Comparison of ENCODE assay signal across 25 mouse cellular contexts in genomic region chr7:81583512-81583911, GRCm38 (mm10). TPM values are rescaled to one million over a fixed set of nuclear protein-coding genes. Genes with fewer than 3 reads are reported as not detected.
DNase-seq lines count a peak whose midpoint lies in the region; ATAC-seq and TF ChIP-seq lines count a peak whose summit lies in the region.
"Had no signal": no experiment of that assay in that cellular context is flagged by ENCODE, and none has a peak within 500 bp of the region (broad histone marks: within the 10 kb centered on the region; RNA-seq: fewer than 3 reads in every experiment).

No protein-coding gene starts in this region.

- H3K79me2 ChIP-seq in heart, adult 2 months (replicated peaks; ENCODE audit: control insufficient read depth, insufficient read depth, low read length): no peaks in the 10 kb centered on the region; the same call in 1 of the 2 replicates

- peaks cover 11% of the 10 kb centered on the region for H3K36me3 ChIP-seq in heart, adult 2 months (ENCODE audit: control insufficient read depth, insufficient read depth, low read length)
- H3K36me3 ChIP-seq in liver, embryonic 14.5 days (replicated peaks; ENCODE audit: control insufficient read depth, insufficient read depth, low read depth): peaks cover 46% of the 10 kb centered on the region
- H3K36me3 ChIP-seq in liver, embryonic 11.5 days (ENCODE audit: control insufficient read depth, insufficient read depth, low read length): peaks cover 21% of the 10 kb centered on the region
- peaks cover 40% of the 10 kb centered on the region for H3K36me3 ChIP-seq in forebrain, embryonic 15.5 days

- H3K4me1 ChIP-seq in heart, adult 2 months (ENCODE audit: control insufficient read depth, insufficient read depth, low read length): no peaks in the 10 kb centered on the region
- peaks cover 0 to 8% of the 10 kb centered on the region in 2 experiments; a peak in 3 of 4 replicates for H3K4me1 ChIP-seq in liver, embryonic 14.5 days (replicated peaks; ENCODE audit: control insufficient read depth in 2 of 2, insufficient read depth in 2 of 2, low read length in 1 of 2)
- H3K4me1 ChIP-seq in liver, embryonic 11.5 days (replicated peaks; ENCODE audit: control insufficient read depth, insufficient read depth, low read length): 0 out of 2 replicates have a peak, but pooled peaks cover 4% of the 10 kb centered on the region
- H3K4me1 ChIP-seq in forebrain, embryonic 15.5 days: no peaks in the 10 kb centered on the region
- H3K4me1 ChIP-seq: heart, embryonic 15.5 days; hindbrain, embryonic 10.5 days; intestine, embryonic 15.5 days; limb, embryonic 10.5 days; midbrain, embryonic 12.5 days had no signal

- peak; percentile 50 for TF ChIP-seq CTCF in heart, adult 2 months (IDR thresholded peaks at IDR 0.05)
- peak; percentile 21; the same call in 1 of the 2 replicates for TF ChIP-seq CTCF in liver, embryonic 14.5 days (IDR thresholded peaks at IDR 0.05; ENCODE audit: low read depth)

- ATAC-seq in liver, embryonic 14.5 days (ENCODE audit: insufficient read depth): no peak
- ATAC-seq in liver, embryonic 11.5 days (replicated peaks; ENCODE audit: low FRiP score): no peak
- no peak for ATAC-seq in forebrain, embryonic 15.5 days (replicated peaks)
- ATAC-seq: forebrain, postnatal 0 days; hindbrain, embryonic 16.5 days; intestine, embryonic 15.5 days had no signal

- no peaks in the 10 kb centered on the region for H3K27me3 ChIP-seq in heart, adult 2 months (ENCODE audit: control insufficient read depth, insufficient read depth, low read length)
- H3K27me3 ChIP-seq in liver, embryonic 14.5 days (ENCODE audit: control insufficient read depth, insufficient read depth, low read length): no peaks in the 10 kb centered on the region
- H3K27me3 ChIP-seq in liver, embryonic 11.5 days (replicated peaks; ENCODE audit: control insufficient read depth, insufficient read depth, low read length): no peaks in the 10 kb centered on the region
- H3K27me3 ChIP-seq in forebrain, embryonic 15.5 days: no peaks in the 10 kb centered on the region
- H3K27me3 ChIP-seq: CH12.LX; heart, embryonic 15.5 days; intestine, embryonic 15.5 days; liver, embryonic 13.5 days; midbrain, embryonic 12.5 days had no signal

- no peak for DNase-seq in heart, adult 2 months
- DNase-seq in heart, postnatal 4 days: no peak
- no peak for DNase-seq in liver, embryonic 14.5 days (ENCODE audit: low read depth in 3 of 3, low spot score in 3 of 3)
- DNase-seq in liver, embryonic 11.5 days (ENCODE audit: low spot score): no peak
- peak; percentile 2 for DNase-seq in 3T3-L1 (ENCODE audit: low read depth, low spot score)
- peak; percentile 33 for DNase-seq in R1 (ENCODE audit: low read depth, low spot score)
- no peak for DNase-seq in layer of hippocampus, adult 9-11 months
- DNase-seq: adrenal gland, postnatal 36 days; cerebellum, adult 9-10 months; forebrain, postnatal 0 days; gastrocnemius, postnatal 25 days; kidney, postnatal 36 days; liver, embryonic 13.5 days; right cerebral cortex, postnatal 25 days; spleen, adult 18-20 months had no signal

- H3K9me3 ChIP-seq in liver, embryonic 14.5 days (ENCODE audit: control insufficient read depth, low read length): no peaks in the 10 kb centered on the region
- H3K9me3 ChIP-seq in liver, embryonic 11.5 days (ENCODE audit: control insufficient read depth, low read length): no peaks in the 10 kb centered on the region
- H3K9me3 ChIP-seq in forebrain, embryonic 15.5 days: no peaks in the 10 kb centered on the region
- H3K9me3 ChIP-seq: heart, embryonic 15.5 days; hindbrain, embryonic 10.5 days; intestine, embryonic 15.5 days; limb, embryonic 10.5 days; liver, embryonic 13.5 days; midbrain, embryonic 12.5 days had no signal

- H3K4me3 ChIP-seq in heart, adult 2 months: no peak overlapping the region
- H3K4me3 ChIP-seq in liver, embryonic 14.5 days (ENCODE audit: insufficient read depth in 1 of 2, low read depth in 2 of 2, low read length in 2 of 2): no peak overlapping the region
- no peak overlapping the region for H3K4me3 ChIP-seq in liver, embryonic 11.5 days (ENCODE audit: low read depth, low read length)
- no peak overlapping the region for H3K4me3 ChIP-seq in forebrain, embryonic 15.5 days
- H3K4me3 ChIP-seq: heart, embryonic 15.5 days; hindbrain, embryonic 10.5 days; intestine, embryonic 15.5 days; limb, embryonic 10.5 days; liver, embryonic 13.5 days; midbrain, embryonic 12.5 days had no signal

- intact Hi-C loops in heart, adult 2 months (cut with DNase I): no loop called here

- 38% methylated on average over 3 of the region's 3 CpGs for WGBS in heart, adult 2 months
- 69% methylated on average over 3 of the region's 3 CpGs for WGBS in liver, embryonic 14.5 days (ENCODE audit: insufficient replicate concordance)
- 72% methylated on average over 3 of the region's 3 CpGs for WGBS in liver, embryonic 11.5 days
- 70% methylated on average over 3 of the region's 3 CpGs for WGBS in forebrain, embryonic 15.5 days

- TF ChIP-seq EP300 in heart, adult 2 months (IDR thresholded peaks at IDR 0.05; ENCODE audit: insufficient read depth, low read depth, low read length): no peak
- TF ChIP-seq EP300 in liver, embryonic 14.5 days (IDR thresholded peaks at IDR 0.05; ENCODE audit: low read depth): no peak

- H3K27ac ChIP-seq in heart, adult 2 months: no peak overlapping the region
- H3K27ac ChIP-seq in liver, embryonic 14.5 days: no peak overlapping the region
- no peak overlapping the region for H3K27ac ChIP-seq in liver, embryonic 11.5 days (ENCODE audit: low read depth, low read length)
- H3K27ac ChIP-seq in forebrain, embryonic 15.5 days (replicated peaks): no peak overlapping the region
- H3K27ac ChIP-seq: heart, embryonic 15.5 days; hindbrain, embryonic 10.5 days; intestine, embryonic 15.5 days; limb, embryonic 10.5 days; liver, embryonic 13.5 days; midbrain, embryonic 12.5 days had no signal

- H3K4me2 ChIP-seq in liver, embryonic 14.5 days (ENCODE audit: low read depth): no peak overlapping the region
- H3K4me2 ChIP-seq in liver, embryonic 11.5 days: no peak overlapping the region
- H3K4me2 ChIP-seq in forebrain, embryonic 15.5 days (replicated peaks): no peak overlapping the region
- H3K4me2 ChIP-seq: heart, embryonic 15.5 days; intestine, embryonic 15.5 days; liver, embryonic 13.5 days; midbrain, embryonic 12.5 days had no signal

- no peak overlapping the region for H3K9ac ChIP-seq in heart, adult 2 months (ENCODE audit: low read depth, low read length)
- no peak overlapping the region for H3K9ac ChIP-seq in liver, embryonic 14.5 days (replicated peaks)
- H3K9ac ChIP-seq in liver, embryonic 11.5 days (ENCODE audit: low read depth, low read length): no peak overlapping the region
- no peak overlapping the region for H3K9ac ChIP-seq in forebrain, embryonic 15.5 days (replicated peaks)
- H3K9ac ChIP-seq: forebrain, postnatal 0 days; heart, embryonic 15.5 days; intestine, embryonic 15.5 days; liver, embryonic 13.5 days; midbrain, embryonic 12.5 days had no signal

- no peak for TF ChIP-seq POLR2A in heart, adult 2 months (IDR thresholded peaks at IDR 0.05; ENCODE audit: insufficient read depth, low read depth, low read length)

RNA-seq across cellular contexts. Expression of gene Whamm, which starts 12.4 kb away (rescaled TPM):
- total RNA-seq in heart, adult 2 months (2021): 1 to 10 TPM; 7.2 to 7.8 TPM
- polyA plus RNA-seq in heart, adult 2 months (2012; rRNA removed): 7.7 and 9.2 TPM in 2 replicates
- total RNA-seq in heart, postnatal 4 days (2021): 1 to 10 TPM; 8.3 to 8.4 TPM
- 4.3 and 6.9 TPM in 2 replicates for polyA plus RNA-seq in liver, embryonic 14.5 days (2012; rRNA removed)
- polyA plus RNA-seq in liver, embryonic 14.5 days (2014; fragmentation: Nextera tagmentation; extraction: Ambion mirVana): 6.2 and 6.3 TPM in 2 replicates
- polyA plus RNA-seq in liver, embryonic 11.5 days (2014; fragmentation: Nextera tagmentation; extraction: Ambion mirVana): 10.5 and 11.6 TPM in 2 replicates
- polyA plus RNA-seq in forebrain, embryonic 15.5 days (2015; fragmentation: Nextera tagmentation; extraction: Ambion mirVana): 5.7 and 7.6 TPM in 2 replicates

RNA-seq across cellular contexts. Expression of gene Fsd2, which starts 16.8 kb away (rescaled TPM):
- total RNA-seq in heart, adult 2 months (2021): 100 to 1,000 TPM; 304 to 322 TPM
- 85.7 and 184 TPM in 2 replicates for polyA plus RNA-seq in heart, adult 2 months (2012; rRNA removed)
- 100 to 1,000 TPM; 199 to 200 TPM for total RNA-seq in heart, postnatal 4 days (2021)
- 0.04 and 0.08 TPM in 2 replicates for polyA plus RNA-seq in liver, embryonic 14.5 days (2012; rRNA removed)
- polyA plus RNA-seq in liver, embryonic 14.5 days (2014; fragmentation: Nextera tagmentation; extraction: Ambion mirVana): 0.10 and 0.19 TPM in 2 replicates
- 0.19 and 0.21 TPM in 2 replicates for polyA plus RNA-seq in liver, embryonic 11.5 days (2014; fragmentation: Nextera tagmentation; extraction: Ambion mirVana)
- polyA plus RNA-seq in forebrain, embryonic 15.5 days (2015; fragmentation: Nextera tagmentation; extraction: Ambion mirVana): 0.31 and 0.34 TPM in 2 replicates
- total RNA-seq: common myeloid progenitor, adult 5-6 weeks had no signal
- polyA plus RNA-seq: kidney, embryonic 14.5 days had no signal

Comparison
In these comparisons a context has a peak if more than half of its experiments do, and no peak if none do; other contexts are left out.
1. DNase-seq: peak in 3T3-L1 (single experiment) and R1 (single experiment); none in heart, adult 2 months (0 of 2), heart, postnatal 4 days (single experiment), liver, embryonic 14.5 days (0 of 3), liver, embryonic 11.5 days (single experiment) and layer of hippocampus, adult 9-11 months (single experiment).
2. RNA of gene Fsd2, which starts 16.8 kb away (polyA plus RNA-seq): 85.7 to 184 TPM in heart, adult 2 months; 0.31 to 0.34 TPM in forebrain, embryonic 15.5 days, 0.19 to 0.21 TPM in liver, embryonic 11.5 days and 0.04 to 0.19 TPM in liver, embryonic 14.5 days; every median in the first group is over 10 times any median in the second.